Mouse (Mus musculus): ENCODE data around the gene Hoxb6.

Gene Hoxb6

DNA sequence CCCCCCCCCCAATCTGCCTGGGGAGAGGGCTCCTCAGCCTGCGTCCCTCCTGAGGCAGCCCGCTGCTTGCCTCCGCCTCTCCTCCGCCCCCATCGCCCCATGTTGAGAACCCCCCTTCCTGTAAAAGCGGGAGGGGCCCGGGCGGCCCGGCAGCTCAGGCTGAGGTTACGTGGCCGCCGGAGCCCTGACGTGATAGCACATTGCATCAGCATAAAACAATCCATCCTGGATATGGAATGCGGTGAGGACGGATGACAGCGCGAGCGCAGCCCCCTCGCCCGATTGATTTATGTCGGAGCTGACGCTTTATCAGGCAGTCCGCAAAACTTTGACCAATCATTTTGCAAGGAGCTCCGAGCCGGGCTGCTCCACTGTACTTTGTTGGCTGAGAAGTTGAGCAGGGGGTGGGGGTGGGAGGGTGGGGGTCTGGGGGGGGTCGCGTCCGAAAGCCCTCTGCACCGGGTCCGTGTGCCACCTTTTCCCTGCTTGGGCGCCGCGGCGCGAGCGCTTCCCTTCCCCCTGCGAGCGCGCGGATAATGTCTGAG, 21.2 kb upstream of the Hoxb6 start, which contains the start of gene Hoxb9:
Gene Hoxb9, plus strand, starts transcription at position 462 of the 545 bp plus-strand sequence.
- DNase-seq: peak; percentile 75

DNA sequence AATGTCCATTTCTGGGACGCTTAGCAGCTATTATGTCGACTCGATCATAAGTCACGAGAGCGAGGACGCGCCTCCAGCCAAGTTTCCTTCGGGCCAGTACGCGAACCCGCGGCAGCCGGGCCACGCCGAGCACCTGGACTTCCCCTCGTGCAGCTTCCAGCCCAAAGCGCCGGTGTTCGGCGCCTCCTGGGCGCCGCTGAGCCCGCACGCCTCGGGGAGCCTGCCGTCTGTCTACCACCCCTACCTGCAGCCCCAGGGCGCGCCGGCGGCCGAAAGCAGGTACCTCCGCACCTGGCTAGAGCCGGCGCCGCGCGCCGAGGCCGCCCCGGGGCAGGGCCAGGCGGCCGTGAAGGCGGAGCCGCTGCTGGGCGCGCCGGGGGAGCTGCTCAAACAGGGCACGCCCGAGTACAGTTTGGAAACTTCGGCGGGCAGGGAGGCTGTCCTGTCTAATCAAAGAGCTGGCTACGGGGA, 20.7 kb upstream of the Hoxb6 start:
- DNase-seq: peak; percentile 81

DNA sequence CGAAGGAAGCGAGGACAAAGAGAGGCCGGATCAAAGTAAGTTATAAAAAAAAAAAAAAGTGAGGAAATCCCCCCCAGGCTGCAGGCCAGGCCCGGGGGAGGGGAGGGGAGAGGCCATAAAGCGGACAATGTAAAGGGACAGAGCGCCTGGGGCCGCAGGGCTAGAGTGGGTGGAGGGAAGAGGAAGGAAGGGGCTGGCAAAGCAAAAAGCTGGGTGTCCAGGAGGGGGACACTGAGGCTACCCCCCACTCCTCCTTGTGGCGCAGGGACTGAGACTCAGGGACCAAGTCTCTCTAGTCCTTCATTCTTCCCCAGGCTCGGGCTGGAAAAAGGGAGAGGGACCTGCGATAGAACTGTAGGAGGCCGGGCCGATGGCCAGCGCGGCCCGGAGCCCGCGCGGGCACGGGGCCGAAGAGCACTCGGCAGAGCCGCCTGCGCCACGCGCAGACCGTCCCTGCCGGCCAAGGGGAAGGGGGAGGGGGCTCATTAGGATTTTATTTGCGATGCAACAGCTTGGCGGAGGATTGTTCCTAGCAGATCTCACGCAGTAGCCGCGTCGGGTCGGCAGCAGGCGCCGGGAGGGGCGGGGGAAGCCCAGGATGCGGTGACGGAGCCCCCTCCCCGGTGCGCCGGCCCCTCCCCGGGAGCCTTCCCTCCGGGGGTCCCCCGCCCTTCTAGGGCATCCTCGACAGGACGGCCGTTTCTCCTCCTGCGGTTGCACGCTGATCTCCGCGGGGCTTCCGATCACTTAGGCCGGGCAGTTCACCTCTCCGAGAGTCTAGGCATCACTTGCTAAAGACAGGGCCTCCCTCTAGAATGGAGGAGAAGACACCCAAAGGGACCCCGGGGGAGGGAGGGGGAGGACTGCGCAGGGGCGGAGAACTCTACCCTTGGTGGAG, 20.0 kb upstream of the Hoxb6 start:
- no peak for DNase-seq

DNA sequence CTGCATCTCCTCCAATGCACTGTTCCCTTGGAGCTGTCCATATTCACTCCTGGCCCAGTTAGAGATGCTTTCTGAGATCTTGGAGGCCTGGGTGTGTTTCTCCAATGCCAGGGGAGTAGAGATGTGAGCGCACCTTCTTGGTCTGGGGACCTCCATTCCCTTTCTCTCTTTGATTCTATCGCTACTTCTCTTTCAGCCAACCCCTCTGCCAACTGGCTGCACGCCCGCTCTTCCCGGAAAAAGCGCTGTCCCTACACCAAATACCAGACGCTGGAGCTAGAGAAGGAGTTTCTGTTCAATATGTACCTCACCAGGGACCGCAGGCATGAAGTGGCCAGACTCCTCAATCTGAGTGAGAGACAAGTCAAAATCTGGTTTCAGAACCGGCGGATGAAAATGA, 17.8 kb upstream of the Hoxb6 start:
- DNase-seq: no peak

DNA sequence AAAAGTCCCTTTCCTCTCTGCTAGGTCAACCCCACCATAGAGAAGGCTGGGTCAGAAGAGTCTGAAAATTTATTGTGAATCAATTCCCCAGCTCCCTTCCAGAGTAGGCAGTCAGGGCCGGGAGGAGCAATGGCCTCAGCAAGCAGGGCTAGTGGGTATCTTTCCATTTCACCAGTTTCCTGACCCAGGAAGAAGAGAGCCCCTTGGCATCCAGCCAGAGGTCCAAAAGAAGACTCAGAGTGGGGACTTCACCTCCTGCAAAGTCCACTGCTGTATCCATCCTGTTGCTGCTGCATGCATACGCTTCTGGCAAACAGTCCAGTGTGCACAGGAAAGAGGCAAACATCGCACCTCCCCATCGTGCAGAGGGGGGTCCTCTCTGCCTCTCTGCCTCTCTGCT, 16.4 kb upstream of the Hoxb6 start:
- no peak for DNase-seq

DNA sequence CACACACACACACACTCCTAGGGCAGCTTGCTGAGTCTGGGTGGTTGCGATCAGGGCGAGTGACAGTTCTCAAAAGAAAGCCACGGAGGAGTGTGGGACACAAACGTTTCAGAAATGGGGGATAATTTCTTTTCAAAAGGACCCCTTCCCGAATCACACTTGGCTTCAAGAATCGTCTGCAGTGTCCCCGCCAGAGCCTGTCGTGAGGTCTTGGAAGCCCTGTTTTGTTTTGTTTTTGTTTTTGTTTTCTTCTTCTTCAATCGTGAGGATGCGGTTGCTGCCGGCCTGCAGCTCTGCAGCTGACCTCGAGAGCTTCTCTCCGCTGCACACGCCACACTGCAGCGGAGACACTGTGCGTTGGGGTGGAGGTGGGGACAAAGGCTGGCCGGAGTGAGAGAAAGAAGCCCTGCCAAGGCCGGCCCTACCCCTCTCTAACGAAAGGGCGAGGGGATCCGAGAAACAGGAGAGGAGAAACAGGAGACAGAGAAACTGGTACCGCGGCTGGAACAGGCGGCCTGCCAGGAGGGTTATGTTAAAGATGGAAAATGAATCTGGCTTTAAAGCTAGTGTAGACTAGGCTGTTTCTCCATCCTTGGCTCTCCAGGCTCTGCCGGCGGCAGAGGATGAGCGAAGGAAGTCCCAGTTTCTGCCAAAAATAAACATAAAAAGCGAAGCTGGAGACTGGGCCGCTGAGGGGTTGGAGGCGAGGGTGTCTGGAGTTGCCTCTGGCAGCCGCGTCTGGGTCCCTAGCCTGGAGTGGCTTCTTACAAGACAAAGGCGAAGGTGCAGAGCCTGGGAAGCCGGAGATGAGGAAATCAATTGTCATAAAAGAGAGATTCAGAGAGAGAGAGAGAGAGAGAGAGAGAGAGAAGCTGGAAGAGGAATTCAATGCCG, 14.9 kb upstream of the Hoxb6 start:
- DNase-seq: no peak

DNA sequence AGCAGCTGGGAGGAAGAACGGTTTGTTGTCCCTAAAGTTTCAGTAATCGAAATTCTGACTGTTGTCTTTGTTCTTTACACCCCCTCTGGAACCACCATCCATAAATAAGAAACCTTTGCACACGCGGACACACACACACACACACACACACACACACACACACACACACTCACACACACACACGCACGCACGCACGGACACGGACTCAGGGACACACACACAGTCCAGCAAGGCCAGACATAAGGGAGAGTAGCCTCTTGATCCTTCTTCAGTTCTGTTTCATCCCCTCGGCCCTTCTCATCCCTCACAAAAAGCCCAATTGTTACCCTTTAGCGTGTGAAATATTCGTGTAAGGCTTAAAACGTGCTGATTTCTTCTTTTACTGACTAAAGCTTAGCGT, 14.0 kb upstream of the Hoxb6 start:
- no peak for DNase-seq

DNA sequence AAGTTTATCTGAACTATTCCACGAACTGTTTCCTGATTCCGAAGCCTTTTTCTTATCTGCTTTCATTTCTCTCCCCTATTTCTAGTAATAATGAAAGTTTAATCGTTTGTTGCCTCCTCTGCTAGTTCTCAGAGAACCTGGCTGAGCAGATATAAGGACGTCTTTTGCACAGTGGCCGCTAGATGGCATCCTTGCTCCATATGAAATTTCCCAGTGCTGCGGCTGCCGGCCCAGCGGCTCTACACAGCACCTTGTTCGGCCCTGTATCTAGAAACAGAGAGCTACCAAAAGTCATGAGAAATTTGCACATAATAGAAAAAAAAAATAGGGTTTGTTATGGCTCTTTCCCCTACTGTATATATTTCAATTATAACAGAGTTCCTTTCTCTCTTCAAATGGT, 13.5 kb upstream of the Hoxb6 start:
- DNase-seq: peak; percentile 90

DNA sequence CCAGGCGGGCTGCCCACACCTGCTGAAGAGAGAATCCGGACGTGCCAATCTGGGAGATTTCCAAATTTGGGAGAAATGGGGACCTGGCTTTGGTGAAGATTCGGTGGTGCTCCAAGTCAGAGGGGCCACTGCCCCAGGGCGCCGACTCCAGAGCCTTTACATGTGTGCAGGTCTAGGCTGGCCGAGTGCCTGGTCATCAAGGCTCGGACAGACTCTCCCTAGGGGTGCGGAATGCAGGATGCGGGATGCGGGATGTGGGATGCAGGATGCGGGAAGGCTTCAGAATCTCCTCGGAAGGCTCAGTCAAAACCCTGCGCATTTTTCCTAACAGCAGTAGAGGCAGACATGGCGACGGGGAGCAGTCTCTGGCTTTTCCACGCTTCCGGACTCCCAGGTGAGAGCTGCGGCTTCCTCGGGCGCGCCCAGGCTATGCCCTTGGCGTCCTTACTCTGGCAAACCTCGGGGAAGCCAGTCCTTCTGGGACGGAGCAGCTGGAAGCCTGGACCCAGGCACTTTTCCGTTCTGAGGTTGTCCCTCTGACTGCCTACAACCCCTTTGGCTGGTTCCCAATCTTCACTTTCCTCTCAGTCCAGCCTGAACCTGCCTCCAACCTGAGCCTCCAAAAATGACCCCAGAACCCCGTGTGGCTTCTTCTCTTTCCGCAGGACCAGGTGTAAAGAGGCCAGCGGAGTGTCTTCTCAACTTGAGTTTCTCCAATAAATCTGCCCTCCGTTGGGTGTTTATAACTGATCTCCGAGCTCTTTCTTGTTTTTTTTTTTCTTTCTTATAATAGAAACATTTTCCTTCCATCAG, 12.6 kb upstream of the Hoxb6 start:
- peak; percentile 64 for DNase-seq

DNA sequence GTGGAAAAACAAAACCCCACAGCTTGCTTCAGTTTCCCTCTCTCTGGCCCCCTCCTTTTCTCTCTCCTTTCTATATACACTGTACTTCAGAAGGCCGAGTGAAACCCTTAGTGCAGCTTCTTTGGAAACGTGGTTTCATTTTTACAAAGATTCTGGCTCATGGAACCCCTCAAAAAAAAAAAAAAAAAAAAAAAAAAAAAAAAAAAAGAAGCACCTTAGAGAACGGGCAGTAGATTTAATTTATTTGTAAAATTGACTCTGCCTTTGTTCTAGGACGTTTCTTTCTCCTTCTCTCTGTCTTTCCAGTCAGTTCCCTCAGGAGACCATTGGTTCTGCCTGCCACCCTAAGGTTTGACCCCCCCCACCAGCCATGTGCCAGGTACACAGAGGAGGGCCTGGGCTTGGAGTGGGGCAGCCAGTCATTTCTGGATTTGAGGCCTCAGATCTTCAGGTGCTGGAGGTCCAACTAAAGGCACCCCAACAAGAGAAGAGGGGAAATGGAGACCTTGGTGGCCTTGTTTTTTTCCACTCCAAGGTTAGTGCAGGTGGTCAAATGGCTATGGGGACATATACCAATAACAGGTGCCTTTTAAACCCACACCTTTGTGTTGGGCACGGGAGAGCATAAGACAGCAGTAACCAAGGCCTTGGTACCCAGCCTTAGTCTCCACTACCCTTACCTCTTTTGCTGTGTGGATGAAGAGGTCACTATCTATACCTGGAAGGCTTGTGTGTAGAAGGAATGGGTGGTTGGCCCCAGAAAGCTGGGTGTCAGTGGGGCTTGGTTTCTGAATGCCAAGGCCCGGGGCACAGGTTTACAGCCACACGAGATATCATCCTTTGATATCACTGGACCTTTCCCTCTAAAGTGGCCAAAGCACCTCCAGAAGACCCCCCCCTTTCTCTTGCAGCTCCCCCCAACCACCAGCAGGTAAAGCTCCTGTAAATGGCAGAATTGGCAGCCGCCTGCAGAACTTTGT, 11.6 kb upstream of the Hoxb6 start:
- DNase-seq: peak; percentile 70

DNA sequence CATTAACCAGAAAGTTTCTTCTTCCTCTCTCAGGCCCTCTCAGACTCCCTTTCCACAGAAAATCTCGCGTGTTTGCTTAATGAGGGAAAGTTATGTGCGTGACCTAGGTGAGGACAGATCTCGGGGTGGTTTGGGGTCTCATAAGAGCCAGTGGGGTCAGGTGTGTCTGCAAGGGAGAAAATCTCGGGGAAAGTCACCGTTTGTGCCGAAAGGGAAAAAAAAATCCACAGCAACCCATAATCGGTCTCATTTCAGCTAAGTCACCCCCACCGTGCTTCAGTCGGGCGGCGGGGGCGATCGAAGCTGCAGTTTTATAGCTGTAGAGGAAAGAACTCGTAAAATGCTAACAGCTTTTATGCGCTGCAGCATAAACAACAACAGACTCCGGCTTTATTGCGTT, 10.9 kb upstream of the Hoxb6 start:
- DNase-seq: no peak

DNA sequence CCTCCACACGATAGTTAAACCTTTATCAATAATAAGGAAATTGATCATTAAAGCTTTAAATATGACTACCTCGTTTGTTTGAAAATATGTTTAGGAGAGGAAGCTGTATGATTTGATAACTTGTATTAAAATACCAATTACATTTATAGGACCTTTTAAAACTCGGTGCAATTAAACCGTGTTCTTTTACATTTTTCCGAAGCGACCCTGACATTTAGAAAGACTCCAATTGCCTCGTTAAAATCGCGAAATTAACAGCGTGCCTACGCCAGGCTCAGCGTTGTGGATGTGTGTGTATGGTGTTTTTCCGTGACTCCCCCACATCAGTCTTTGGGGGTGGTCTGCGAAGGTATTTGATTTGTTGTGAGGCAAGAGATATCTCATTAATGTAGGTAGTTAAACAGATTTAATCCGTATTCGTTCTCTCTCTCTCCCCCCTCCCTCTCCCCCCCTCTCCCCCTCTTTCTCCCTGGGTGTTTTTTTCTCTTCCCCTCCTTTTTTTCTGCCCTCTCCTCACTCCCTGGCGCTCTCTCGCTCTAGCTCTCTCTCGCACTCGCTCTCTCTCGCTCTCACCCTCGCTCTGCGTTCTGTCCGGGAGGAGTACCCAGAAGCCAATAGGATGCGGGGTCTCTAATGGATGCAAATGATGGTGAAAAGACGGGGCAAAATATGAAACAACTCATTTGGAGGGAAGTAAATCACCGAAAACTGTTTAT, 10.3 kb upstream of the Hoxb6 start, which contains the start of gene Hoxb8:
Gene Hoxb8, plus strand, starts transcription at position 51 of the 716 bp plus-strand sequence.
- no peak for DNase-seq

DNA sequence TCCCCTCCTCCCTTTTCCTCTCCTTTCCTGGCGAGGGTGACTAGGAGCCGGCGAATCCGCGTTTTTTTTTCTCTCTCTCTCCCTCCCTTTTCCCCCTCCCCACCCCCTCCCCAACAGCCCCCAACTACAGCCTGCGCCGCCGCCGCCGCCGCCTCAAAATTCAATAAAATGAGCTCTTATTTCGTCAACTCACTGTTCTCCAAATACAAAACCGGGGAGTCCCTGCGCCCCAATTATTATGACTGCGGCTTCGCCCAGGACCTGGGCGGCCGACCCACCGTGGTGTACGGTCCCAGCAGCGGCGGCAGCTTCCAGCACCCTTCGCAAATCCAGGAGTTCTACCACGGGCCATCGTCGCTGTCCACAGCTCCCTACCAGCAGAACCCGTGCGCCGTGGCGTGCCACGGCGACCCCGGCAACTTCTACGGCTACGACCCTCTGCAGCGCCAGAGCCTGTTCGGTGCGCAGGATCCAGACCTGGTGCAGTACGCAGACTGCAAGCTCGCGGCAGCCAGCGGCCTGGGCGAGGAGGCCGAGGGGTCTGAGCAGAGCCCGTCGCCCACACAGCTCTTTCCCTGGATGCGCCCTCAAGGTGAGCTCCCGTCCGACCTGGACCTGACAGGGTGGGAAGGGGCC, 9.4 kb upstream of the Hoxb6 start:
- no peak for DNase-seq

DNA sequence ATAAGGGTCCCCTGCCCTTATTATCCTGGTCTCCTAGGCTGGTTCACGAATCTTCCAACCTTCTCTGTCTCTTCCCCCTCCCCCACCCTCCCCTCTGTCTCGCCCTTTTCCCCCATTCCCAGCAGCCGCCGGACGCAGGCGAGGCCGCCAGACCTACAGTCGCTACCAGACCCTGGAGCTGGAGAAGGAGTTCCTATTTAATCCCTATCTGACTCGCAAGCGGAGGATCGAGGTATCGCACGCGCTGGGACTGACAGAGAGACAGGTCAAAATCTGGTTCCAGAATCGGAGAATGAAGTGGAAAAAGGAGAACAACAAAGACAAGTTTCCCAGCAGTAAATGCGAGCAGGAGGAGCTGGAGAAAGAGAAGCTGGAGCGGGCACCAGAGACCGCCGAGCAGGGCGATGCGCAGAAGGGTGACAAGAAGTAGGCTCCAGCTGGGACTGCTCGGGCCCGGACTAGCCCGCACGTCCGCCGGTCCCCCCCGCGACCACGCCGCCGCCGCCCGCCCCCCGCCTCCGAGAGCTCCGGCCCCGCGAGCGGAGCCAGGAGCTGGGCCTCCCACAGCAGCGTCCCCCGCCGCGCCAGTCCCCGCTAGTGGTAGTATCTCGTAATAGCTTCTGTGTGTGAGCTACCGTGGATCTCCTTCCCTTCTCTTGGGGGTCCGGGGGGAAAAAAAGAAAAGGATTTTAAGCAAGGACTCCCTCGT, 8.1 kb upstream of the Hoxb6 start:
- DNase-seq: no peak

DNA sequence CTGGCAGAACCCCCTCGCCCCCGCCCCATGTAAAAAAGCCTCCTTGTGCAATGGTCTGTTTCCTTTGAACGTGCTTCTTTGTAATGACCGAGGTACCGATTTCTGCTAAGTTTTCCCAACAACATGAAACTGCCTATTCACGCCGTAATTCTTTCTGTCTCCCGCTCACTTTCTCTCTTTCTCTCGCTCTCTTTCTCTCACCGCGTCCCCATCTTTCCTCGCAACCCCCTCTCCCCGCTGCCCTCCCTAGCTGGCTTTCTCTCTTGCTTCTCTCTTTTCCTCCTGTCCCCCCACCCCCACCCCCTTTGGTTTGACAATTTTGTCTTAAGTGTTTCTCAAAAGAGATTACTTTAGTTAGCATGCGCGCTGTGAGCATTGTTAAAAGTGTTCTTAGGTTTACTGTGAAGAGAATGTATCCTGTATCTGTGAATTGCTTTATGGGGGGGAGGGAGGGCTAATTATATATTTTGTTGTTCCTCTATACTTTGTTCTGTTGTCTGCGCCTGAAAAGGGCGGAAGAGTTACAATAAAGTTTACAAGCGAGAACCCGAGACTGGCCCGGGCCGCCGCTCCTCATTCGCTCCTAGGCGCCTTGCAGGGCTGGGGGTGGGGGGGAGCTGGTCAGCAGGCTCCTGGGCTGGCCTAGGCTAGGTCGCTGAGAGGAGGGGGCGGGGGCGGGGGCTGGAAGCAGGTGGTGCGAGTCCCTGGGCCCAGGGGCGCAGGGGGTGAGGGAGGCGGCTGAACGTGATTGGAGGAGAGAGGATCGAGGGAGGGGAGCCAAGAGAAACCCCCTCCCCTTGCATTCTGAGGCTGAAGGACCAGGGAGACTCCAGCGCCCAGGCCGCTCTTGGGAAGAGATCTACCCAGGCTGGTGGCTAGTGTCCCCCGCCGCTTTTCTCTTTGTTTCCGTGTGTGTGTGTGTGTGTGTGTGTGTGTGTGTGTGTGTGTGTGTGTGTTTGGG, 7.2 kb upstream of the Hoxb6 start:
- peak; percentile 78 for DNase-seq

DNA sequence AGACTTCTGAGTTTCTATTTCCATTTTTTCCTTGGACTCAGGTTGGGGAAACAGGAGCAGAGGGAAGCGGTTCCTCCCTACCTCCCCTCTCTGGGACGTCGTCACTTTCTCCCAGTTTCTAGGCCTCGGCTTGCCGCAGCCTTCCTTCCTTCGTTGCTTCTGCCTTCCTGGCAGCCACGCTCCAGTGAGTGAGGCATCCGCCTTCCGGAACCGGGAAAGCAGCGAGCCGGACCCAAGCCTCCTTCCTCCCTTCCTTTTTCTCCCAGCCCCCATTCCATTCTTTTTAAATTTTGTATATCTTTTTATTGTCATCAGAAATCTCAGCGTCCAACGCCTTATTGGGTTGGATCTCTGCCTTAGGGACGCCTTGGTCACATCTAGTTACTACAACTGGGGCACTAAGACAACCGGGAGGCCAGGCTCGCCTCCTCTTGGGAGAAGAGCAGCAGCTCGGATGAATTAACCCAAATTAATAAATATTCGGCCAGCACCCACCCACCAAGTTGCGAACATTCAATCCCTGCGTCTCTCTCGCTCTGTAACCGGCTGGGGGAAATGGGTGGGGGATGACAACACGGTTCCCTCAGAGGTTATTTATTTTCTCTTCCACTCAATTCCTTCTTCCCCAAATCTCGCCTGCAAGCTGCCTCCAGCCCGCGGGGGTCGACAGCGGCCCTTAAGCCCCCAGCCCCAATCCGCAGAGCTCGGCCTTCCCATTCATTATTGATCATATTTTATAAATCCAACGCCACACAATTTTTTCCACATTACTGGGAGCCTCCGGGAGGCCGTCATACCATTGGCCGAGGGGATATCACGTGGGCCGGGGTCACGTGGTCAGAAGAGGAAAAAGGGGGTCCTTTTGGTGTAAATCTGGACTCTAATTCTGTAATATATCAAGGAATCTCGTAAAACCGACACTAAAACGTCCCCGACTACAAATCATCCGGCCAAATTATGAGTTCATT, 6.2 kb upstream of the Hoxb6 start, which contains the start of gene Hoxb7:
Gene Hoxb7, plus strand, starts transcription at position 853 of the 968 bp plus-strand sequence.
- peak; percentile 82 for DNase-seq
